Mouse (Mus musculus) liver, embryonic 12.5 days (tissue): ENCODE measurements at regions not wholly inside any gene's neighbourhood (a gene's known extent, or its start where the extent isn't known, plus 50 kb on each side); places are given as distances from the start of the nearest gene placed in this dataset.

Experiments
- ATAC-seq: fragments of 200-750 bp; cut with Nextera tagmentation; 2 replicates; pipeline ENCODE4 v1.8.0; 2017; ENCODE audit warnings: moderate number of reproducible peaks, mild to moderate bottlenecking, moderate library complexity
- H3K27ac ChIP-seq: fragments of 300-500 bp; sonication (generic); 2 replicates; pipeline ENCODE4 v1.5.1; 2016; ENCODE audit warnings: mild to moderate bottlenecking
- H3K27me3 ChIP-seq: fragments of 300-500 bp; sonication (generic); replicated peaks from 2 replicates; pipeline ENCODE4 v1.6.1; 2016; ENCODE audit warnings: mild to moderate bottlenecking, moderate library complexity
- H3K36me3 ChIP-seq: fragments of 300-500 bp; sonication (generic); 2 replicates; pipeline ENCODE4 v1.6.1; 2016; ENCODE audit warnings: mild to moderate bottlenecking, moderate library complexity
- H3K4me1 ChIP-seq: fragments of 300-500 bp; sonication (generic); 2 replicates; pipeline ENCODE4 v1.6.1; 2016
- H3K4me2 ChIP-seq: fragments of 300-500 bp; sonication (generic); 2 replicates; pipeline ENCODE4 v1.6.1; 2016; ENCODE audit warnings: mild to moderate bottlenecking, moderate library complexity
- H3K4me3 ChIP-seq: fragments of 300-500 bp; sonication (generic); 2 replicates; pipeline ENCODE4 v1.5.1; 2016; ENCODE audit warnings: mild to moderate bottlenecking, moderate library complexity
- H3K9ac ChIP-seq: fragments of 300-500 bp; sonication (generic); 2 replicates; pipeline ENCODE4 v1.6.1; 2016; ENCODE audit warnings: mild to moderate bottlenecking, moderate library complexity
- H3K9me3 ChIP-seq: fragments of 300-500 bp; sonication (generic); replicated peaks from 2 replicates; pipeline ENCODE4 v1.6.1; 2016; ENCODE audit warnings: mild to moderate bottlenecking, moderate library complexity
- WGBS: fragments of 180-500 bp; shearing (Covaris S2); methylation state at CpG from one replicate; pipeline ENCODE4 v1.1.7; 2016; ENCODE audit not compliant: insufficient replicate concordance; 5-methylcytosine and 5-hydroxymethylcytosine counted together

- H3K4me1 ChIP-seq = no peaks in the 10 kb centered on the region
- no peak overlapping the region for H3K4me3 ChIP-seq
- H3K27ac ChIP-seq = no peak overlapping the region
- H3K27me3 ChIP-seq = 0 out of 2 replicates have a peak, but pooled peaks cover 3% of the 10 kb centered on the region
- no peak for ATAC-seq
- H3K9ac ChIP-seq = no peak overlapping the region
- no peaks in the 10 kb centered on the region for H3K9me3 ChIP-seq
- no peaks in the 10 kb centered on the region for H3K36me3 ChIP-seq
- H3K4me2 ChIP-seq = no peak overlapping the region
Observed at GRCm38 (mm10) chr6:148719062-148719461, 112.2 kb downstream of the Ipo8 start.

GRCm38 (mm10) chr6:148710406-148710805 lies 120.9 kb downstream of the Ipo8 start:
- ATAC-seq = no peak
- Histone ChIP-seq H3K9ac (no peak overlapping the region), H3K9me3 (no peaks in the 10 kb centered on the region), H3K4me1 (no peaks in the 10 kb centered on the region), H3K27ac (no peak overlapping the region), H3K36me3 (no peaks in the 10 kb centered on the region), H3K4me3 (no peak overlapping the region), H3K4me2 (no peak overlapping the region), H3K27me3 (no peaks in the 10 kb centered on the region)
- 52% methylated on average over 3 of the region's 3 CpGs for WGBS

- Histone ChIP-seq H3K4me1 (no peaks in the 10 kb centered on the region), H3K27ac (no peak overlapping the region), H3K9ac (no peak overlapping the region), H3K36me3 (no peaks in the 10 kb centered on the region), H3K4me2 (no peak overlapping the region), H3K4me3 (no peak overlapping the region), H3K9me3 (no peaks in the 10 kb centered on the region), H3K27me3 (no peaks in the 10 kb centered on the region)
- 22% methylated on average over 2 of the region's 2 CpGs for WGBS
- no peak for ATAC-seq
Observed at GRCm38 (mm10) chr6:148708389-148708788, 122.9 kb downstream of the Ipo8 start.

GRCm38 (mm10) chr6:148705711-148706110 lies 125.6 kb downstream of the Ipo8 start:
- H3K4me2 ChIP-seq = no peak overlapping the region
- no peak overlapping the region for H3K9ac ChIP-seq
- no peaks in the 10 kb centered on the region for H3K4me1 ChIP-seq
- H3K36me3 ChIP-seq = no peaks in the 10 kb centered on the region
- H3K27ac ChIP-seq = no peak overlapping the region
- no peak overlapping the region for H3K4me3 ChIP-seq
- 23% methylated on average over 2 of the region's 2 CpGs for WGBS
- no peak for ATAC-seq
- H3K27me3 ChIP-seq = no peaks in the 10 kb centered on the region
- no peaks in the 10 kb centered on the region for H3K9me3 ChIP-seq

- Histone ChIP-seq H3K9me3 (no peaks in the 10 kb centered on the region), H3K4me1 (no peaks in the 10 kb centered on the region), H3K9ac (no peak overlapping the region), H3K4me2 (no peak overlapping the region), H3K27ac (no peak overlapping the region), H3K36me3 (no peaks in the 10 kb centered on the region), H3K27me3 (0 out of 2 replicates have a peak, but pooled peaks cover 3% of the 10 kb centered on the region), H3K4me3 (no peak overlapping the region)
- ATAC-seq = no peak
- WGBS = 28% methylated on average over 4 of the region's 4 CpGs
Observed at GRCm38 (mm10) chr6:148693329-148693728, 137.9 kb downstream of the Ipo8 start.

GRCm38 (mm10) chr6:148687770-148688169 lies 143.5 kb downstream of the Ipo8 start:
- no peaks in the 10 kb centered on the region for H3K4me1 ChIP-seq
- no peak overlapping the region for H3K4me2 ChIP-seq
- 40% methylated on average over 3 of the region's 4 CpGs for WGBS
- no peak overlapping the region for H3K27ac ChIP-seq
- no peak overlapping the region for H3K9ac ChIP-seq
- no peak overlapping the region for H3K4me3 ChIP-seq
- no peaks in the 10 kb centered on the region for H3K9me3 ChIP-seq
- 0 out of 2 replicates have a peak, but pooled peaks have one; percentile 60 for ATAC-seq
- 0 out of 2 replicates have a peak, but pooled peaks cover 3% of the 10 kb centered on the region for H3K27me3 ChIP-seq
- no peaks in the 10 kb centered on the region for H3K36me3 ChIP-seq

- H3K4me2 ChIP-seq = no peak overlapping the region
- H3K9me3 ChIP-seq = no peaks in the 10 kb centered on the region
- no peaks in the 10 kb centered on the region for H3K36me3 ChIP-seq
- ATAC-seq = peak; percentile 71
- no peak overlapping the region for H3K9ac ChIP-seq
- H3K4me1 ChIP-seq = peaks cover 19% of the 10 kb centered on the region
- H3K27me3 ChIP-seq = no peaks in the 10 kb centered on the region
- 36% methylated on average over 2 of the region's 2 CpGs for WGBS
- H3K4me3 ChIP-seq = no peak overlapping the region
- H3K27ac ChIP-seq = no peak overlapping the region
Observed at GRCm38 (mm10) chr6:148660152-148660551, 171.1 kb downstream of the Ipo8 start.

GRCm38 (mm10) chr6:148653216-148653615 lies 178.1 kb downstream of the Ipo8 start:
- Histone ChIP-seq H3K4me2 (no peak overlapping the region), H3K4me1 (peaks cover 32% of the 10 kb centered on the region)

GRCm38 (mm10) chr6:148652434-148652833 lies 178.8 kb downstream of the Ipo8 start:
- peaks cover 40% of the 10 kb centered on the region for H3K4me1 ChIP-seq
- no peak overlapping the region for H3K4me3 ChIP-seq
- no peaks in the 10 kb centered on the region for H3K9me3 ChIP-seq
- no peak overlapping the region for H3K4me2 ChIP-seq
- H3K9ac ChIP-seq = no peak overlapping the region
- H3K27ac ChIP-seq = no peak overlapping the region
- H3K27me3 ChIP-seq = no peaks in the 10 kb centered on the region
- no peak for ATAC-seq
- H3K36me3 ChIP-seq = no peaks in the 10 kb centered on the region
- WGBS = 58% methylated on average over 4 of the region's 4 CpGs

More at GRCm38 (mm10) chr6:148653216-148653615, 178.1 kb downstream of the Ipo8 start:
- Histone ChIP-seq H3K27ac (no peak overlapping the region), H3K9ac (no peak overlapping the region), H3K9me3 (no peaks in the 10 kb centered on the region), H3K36me3 (no peaks in the 10 kb centered on the region), H3K27me3 (no peaks in the 10 kb centered on the region), H3K4me3 (no peak overlapping the region)
- WGBS = 57% methylated on average over 3 of the region's 3 CpGs
- ATAC-seq = no peak

- Histone ChIP-seq H3K4me3 (no peak overlapping the region), H3K4me1 (peaks cover 42% of the 10 kb centered on the region), H3K27me3 (no peaks in the 10 kb centered on the region), H3K9me3 (no peaks in the 10 kb centered on the region), H3K36me3 (no peaks in the 10 kb centered on the region), H3K4me2 (0 out of 2 replicates have a peak overlapping the region, but pooled peaks have one; percentile 6), H3K27ac (peak overlapping the region; percentile 82), H3K9ac (no peak overlapping the region)
- peak; percentile 98 for ATAC-seq
- 54% methylated on average over 2 of the region's 2 CpGs for WGBS
Observed at GRCm38 (mm10) chr6:148647423-148648390, 183.6 kb downstream of the Ipo8 start.

GRCm38 (mm10) chr6:148640595-148640994 lies 190.7 kb downstream of the Ipo8 start:
- Histone ChIP-seq H3K36me3 (no peaks in the 10 kb centered on the region), H3K9me3 (no peaks in the 10 kb centered on the region), H3K27me3 (no peaks in the 10 kb centered on the region), H3K4me2 (no peak overlapping the region), H3K9ac (no peak overlapping the region), H3K4me3 (no peak overlapping the region), H3K4me1 (peaks cover 7% of the 10 kb centered on the region; the same call in 1 of the 2 replicates), H3K27ac (no peak overlapping the region)
- 83% methylated on average over 1 of the region's 1 CpGs for WGBS
- ATAC-seq = peak; percentile 64

GRCm38 (mm10) chr6:148634148-148634547 lies 190.0 kb upstream of the Tmtc1 start:
- no peaks in the 10 kb centered on the region for H3K9me3 ChIP-seq
- WGBS = 80% methylated on average over 2 of the region's 2 CpGs
- H3K4me1 ChIP-seq = peaks cover 11% of the 10 kb centered on the region
- H3K4me3 ChIP-seq = no peak overlapping the region
- no peak overlapping the region for H3K9ac ChIP-seq
- no peak for ATAC-seq
- H3K4me2 ChIP-seq = no peak overlapping the region
- no peaks in the 10 kb centered on the region for H3K27me3 ChIP-seq
- H3K36me3 ChIP-seq = no peaks in the 10 kb centered on the region
- no peak overlapping the region for H3K27ac ChIP-seq
